Mouse (Mus musculus) lung, embryonic 15.5 days (tissue): ENCODE data around the gene Btbd2. TPM values are rescaled to one million over a fixed set of nuclear protein-coding genes. Genes with fewer than 3 reads are reported as not detected.

Experiments
- ATAC-seq: fragments of 200-750 bp; cut with Nextera tagmentation; 2 replicates; pipeline ENCODE4 v1.8.0; 2017; ENCODE audit warnings: moderate number of reproducible peaks, borderline replicate concordance; ENCODE audit not compliant: low FRiP score, low TSS enrichment; ENCODE audit errors: extremely low read depth
- H3K27ac ChIP-seq: fragments of 300-500 bp; sonication (generic); 2 replicates; pipeline ENCODE4 v1.5.1; 2015; ENCODE audit warnings: moderate library complexity, mild to moderate bottlenecking, inconsistent platforms
- H3K27me3 ChIP-seq: fragments of 300-500 bp; sonication (generic); 2 replicates; pipeline ENCODE4 v1.6.1; 2015; ENCODE audit warnings: inconsistent platforms
- H3K36me3 ChIP-seq: fragments of 300-500 bp; sonication (generic); 2 replicates; pipeline ENCODE4 v1.6.1; 2015; ENCODE audit warnings: inconsistent platforms
- H3K4me1 ChIP-seq: fragments of 300-500 bp; sonication (generic); 2 replicates; pipeline ENCODE4 v1.6.1; 2015; ENCODE audit warnings: inconsistent platforms
- H3K4me2 ChIP-seq: fragments of 300-500 bp; sonication (generic); 2 replicates; pipeline ENCODE4 v1.6.1; 2015; ENCODE audit warnings: inconsistent platforms, mild to moderate bottlenecking, moderate library complexity
- H3K4me3 ChIP-seq: fragments of 300-500 bp; sonication (generic); 2 replicates; pipeline ENCODE4 v1.5.1; 2015; ENCODE audit warnings: mild to moderate bottlenecking, inconsistent platforms
- H3K9ac ChIP-seq: fragments of 300-500 bp; sonication (generic); 2 replicates; pipeline ENCODE4 v1.6.1; 2015; ENCODE audit warnings: inconsistent platforms
- H3K9me3 ChIP-seq: fragments of 300-500 bp; sonication (generic); 2 replicates; pipeline ENCODE4 v1.6.1; 2016; ENCODE audit warnings: inconsistent platforms
- WGBS: fragments of 180-500 bp; shearing (Covaris S2); methylation state at CpG from one replicate; pipeline ENCODE4 v1.1.7; 2015; 5-methylcytosine and 5-hydroxymethylcytosine counted together
- polyA plus RNA-seq: library from polyadenylated mRNA; unstranded; fragments of >200 nt; fragmentation: Nextera tagmentation; extraction: Ambion mirVana; gene quantifications from 2 replicates; pipeline ENCODE4 v1.2.1, GENCODE M21; 2015

Btbd2 gene
- polyA plus RNA-seq, 1 experiment from 2014 or later: 83.0 TPM

- Histone ChIP-seq H3K4me2 (peak overlapping the region; percentile 76), H3K27ac (peak overlapping the region; percentile 97), H3K4me1 (peaks cover 22% of the 10 kb centered on the region), H3K4me3 (peak overlapping the region; percentile 88), H3K9me3 (no peaks in the 10 kb centered on the region), H3K27me3 (no peaks in the 10 kb centered on the region), H3K9ac (peak overlapping the region; percentile 47), H3K36me3 (no peaks in the 10 kb centered on the region)
- WGBS: under 1% methylated on average over 64 of the region's 64 CpGs
- peak; percentile 97 for ATAC-seq
Measured at GRCm38 (mm10) chr10:80621940-80622660, 34.8 kb downstream of the Btbd2 start.

GRCm38 (mm10) chr10:80621690-80621939 is 35.3 kb downstream of the Btbd2 start:
- Histone ChIP-seq H3K27ac (peak overlapping the region; percentile 97), H3K36me3 (no peaks in the 10 kb centered on the region), H3K4me1 (peaks cover 22% of the 10 kb centered on the region), H3K9ac (peak overlapping the region; percentile 47), H3K4me2 (peak overlapping the region; percentile 76), H3K9me3 (no peaks in the 10 kb centered on the region), H3K4me3 (peak overlapping the region; percentile 88), H3K27me3 (no peaks in the 10 kb centered on the region)
- no peak for ATAC-seq
- WGBS: 0% methylated on average over 9 of the region's 9 CpGs

- Histone ChIP-seq H3K4me3 (peak overlapping the region; percentile 88), H3K27me3 (no peaks in the 10 kb centered on the region), H3K36me3 (no peaks in the 10 kb centered on the region), H3K9ac (peak overlapping the region; percentile 47), H3K9me3 (no peaks in the 10 kb centered on the region), H3K27ac (peak overlapping the region; percentile 97), H3K4me1 (peaks cover 22% of the 10 kb centered on the region), H3K4me2 (peak overlapping the region; percentile 76)
- WGBS: 46% methylated on average over 16 of the region's 16 CpGs
- ATAC-seq: no peak
Measured at GRCm38 (mm10) chr10:80620796-80621689, 35.8 kb downstream of the Btbd2 start.

- H3K27ac ChIP-seq: no peak overlapping the region
- 0 out of 2 replicates have a peak overlapping the region, but pooled peaks have one; percentile 47 for H3K9ac ChIP-seq
- no peaks in the 10 kb centered on the region for H3K27me3 ChIP-seq
- no peaks in the 10 kb centered on the region for H3K9me3 ChIP-seq
- H3K36me3 ChIP-seq: peaks cover 3% of the 10 kb centered on the region; the same call in 1 of the 2 replicates
- peaks cover 22% of the 10 kb centered on the region for H3K4me1 ChIP-seq
- H3K4me2 ChIP-seq: no peak overlapping the region
- no peak overlapping the region for H3K4me3 ChIP-seq
- WGBS: 80% methylated on average over 9 of the region's 9 CpGs
- no peak for ATAC-seq
Measured at GRCm38 (mm10) chr10:80620365-80620764, 36.5 kb downstream of the Btbd2 start.

GRCm38 (mm10) chr10:80619465-80620244 is 37.2 kb downstream of the Btbd2 start:
- Histone ChIP-seq H3K36me3 (peaks cover 10% of the 10 kb centered on the region; the same call in 1 of the 2 replicates), H3K27me3 (no peaks in the 10 kb centered on the region), H3K4me3 (no peak overlapping the region), H3K4me2 (no peak overlapping the region), H3K27ac (no peak overlapping the region; the same call in 1 of the 2 replicates), H3K9ac (no peak overlapping the region), H3K4me1 (peaks cover 19% of the 10 kb centered on the region), H3K9me3 (no peaks in the 10 kb centered on the region)
- ATAC-seq: no peak
- WGBS: 30% methylated on average over 8 of the region's 8 CpGs

- 48% methylated on average over 9 of the region's 9 CpGs for WGBS
- peaks cover 6% of the 10 kb centered on the region; the same call in 1 of the 2 replicates for H3K4me1 ChIP-seq
- no peak overlapping the region for H3K4me2 ChIP-seq
- peaks cover 16% of the 10 kb centered on the region for H3K36me3 ChIP-seq
- H3K9ac ChIP-seq: no peak overlapping the region
- ATAC-seq: no peak
- H3K9me3 ChIP-seq: no peaks in the 10 kb centered on the region
- H3K27ac ChIP-seq: peak overlapping the region; percentile 63
- no peaks in the 10 kb centered on the region for H3K27me3 ChIP-seq
- no peak overlapping the region for H3K4me3 ChIP-seq
Measured at GRCm38 (mm10) chr10:80618181-80618580, 38.7 kb downstream of the Btbd2 start.

- H3K27ac ChIP-seq: no peak overlapping the region
- H3K36me3 ChIP-seq: peaks cover 39% of the 10 kb centered on the region
- H3K4me3 ChIP-seq: no peak overlapping the region
- no peak overlapping the region for H3K9ac ChIP-seq
- 91% methylated on average over 6 of the region's 6 CpGs for WGBS
- ATAC-seq: no peak
- H3K4me2 ChIP-seq: no peak overlapping the region
- no peaks in the 10 kb centered on the region for H3K9me3 ChIP-seq
- H3K27me3 ChIP-seq: no peaks in the 10 kb centered on the region
- no peaks in the 10 kb centered on the region for H3K4me1 ChIP-seq
Measured at GRCm38 (mm10) chr10:80614351-80614750, 42.5 kb downstream of the Btbd2 start.

GRCm38 (mm10) chr10:80613821-80614220 is 43.0 kb downstream of the Btbd2 start:
- H3K4me3 ChIP-seq: no peak overlapping the region
- ATAC-seq: no peak
- no peak overlapping the region for H3K9ac ChIP-seq
- no peaks in the 10 kb centered on the region for H3K4me1 ChIP-seq
- no peaks in the 10 kb centered on the region for H3K9me3 ChIP-seq
- H3K27me3 ChIP-seq: no peaks in the 10 kb centered on the region
- H3K36me3 ChIP-seq: peaks cover 44% of the 10 kb centered on the region
- WGBS: 82% methylated on average over 3 of the region's 3 CpGs
- H3K27ac ChIP-seq: no peak overlapping the region
- H3K4me2 ChIP-seq: no peak overlapping the region

- Histone ChIP-seq H3K4me1 (no peaks in the 10 kb centered on the region), H3K27me3 (no peaks in the 10 kb centered on the region), H3K36me3 (peaks cover 63% of the 10 kb centered on the region), H3K4me2 (no peak overlapping the region), H3K27ac (no peak overlapping the region), H3K4me3 (no peak overlapping the region), H3K9ac (no peak overlapping the region), H3K9me3 (no peaks in the 10 kb centered on the region)
- ATAC-seq: no peak
- WGBS: 93% methylated on average over 3 of the region's 3 CpGs
Measured at GRCm38 (mm10) chr10:80611905-80612304, 45.0 kb downstream of the Btbd2 start.

- no peak overlapping the region for H3K4me2 ChIP-seq
- no peak overlapping the region for H3K9ac ChIP-seq
- no peaks in the 10 kb centered on the region for H3K4me1 ChIP-seq
- no peaks in the 10 kb centered on the region for H3K9me3 ChIP-seq
- no peak overlapping the region for H3K27ac ChIP-seq
- 53% methylated on average over 4 of the region's 4 CpGs for WGBS
- H3K4me3 ChIP-seq: no peak overlapping the region
- peaks cover 71% of the 10 kb centered on the region for H3K36me3 ChIP-seq
- no peaks in the 10 kb centered on the region for H3K27me3 ChIP-seq
- ATAC-seq: no peak
Measured at GRCm38 (mm10) chr10:80611024-80611423, 45.8 kb downstream of the Btbd2 start.

GRCm38 (mm10) chr10:80610116-80610785 is 46.6 kb downstream of the Btbd2 start:
- H3K27me3 ChIP-seq: no peaks in the 10 kb centered on the region
- no peak overlapping the region for H3K4me3 ChIP-seq
- H3K9ac ChIP-seq: no peak overlapping the region; the same call in 1 of the 2 replicates
- H3K4me2 ChIP-seq: no peak overlapping the region
- no peaks in the 10 kb centered on the region for H3K9me3 ChIP-seq
- no peak overlapping the region for H3K27ac ChIP-seq
- WGBS: 85% methylated on average over 9 of the region's 9 CpGs
- H3K4me1 ChIP-seq: no peaks in the 10 kb centered on the region
- H3K36me3 ChIP-seq: peaks cover 67% of the 10 kb centered on the region
- no peak for ATAC-seq
